Mouse (Mus musculus) brain, embryonic 14.5 days (tissue): ENCODE results near the gene D630045J12Rik. TPM values are rescaled to one million over a fixed set of nuclear protein-coding genes. Genes with fewer than 3 reads are reported as not detected.

Experiments used
- DNase-seq: peaks from one replicate; pipeline ENCODE4 v3.0.0-alpha.2; 2011; ENCODE audit warnings: low read depth
- CTCF ChIP-seq: fragments of 200-500 bp; IDR thresholded peaks from 2 replicates; pipeline ENCODE4 v1.5.1; 2012; ENCODE audit warnings: inconsistent platforms, mild to moderate bottlenecking, moderate library complexity, borderline replicate concordance; ENCODE audit not compliant: insufficient read depth, insufficient read length; ENCODE audit errors: extremely low read depth
- POLR2A ChIP-seq: fragments of 200-500 bp; IDR thresholded peaks from 2 replicates; pipeline ENCODE4 v1.6.1; 2012; ENCODE audit warnings: mild to moderate bottlenecking, inconsistent platforms, borderline replicate concordance; ENCODE audit not compliant: poor library complexity, insufficient read depth, insufficient read length, severe bottlenecking; ENCODE audit errors: extremely low read depth
- polyA plus RNA-seq: library from polyadenylated mRNA; depleted of rRNA; stranded (reverse); fragments of >200 nt; gene quantifications from 2 replicates; pipeline ENCODE4 v1.2.3, GENCODE M21; 2012

The D630045J12Rik gene
- polyA plus RNA-seq, 1 experiment: 50.5 TPM

GRCm38 (mm10) chr6:38123471-38124206 lies 130.2 kb downstream of the D630045J12Rik start:
- no peak for TF ChIP-seq CTCF
- no peak for TF ChIP-seq POLR2A
- DNase-seq: no peak

- TF ChIP-seq POLR2A: no peak
- no peak for TF ChIP-seq CTCF
- DNase-seq: no peak
These were observed 131.0 kb downstream of the D630045J12Rik start for GRCm38 (mm10) chr6:38122791-38123190.

DNA sequence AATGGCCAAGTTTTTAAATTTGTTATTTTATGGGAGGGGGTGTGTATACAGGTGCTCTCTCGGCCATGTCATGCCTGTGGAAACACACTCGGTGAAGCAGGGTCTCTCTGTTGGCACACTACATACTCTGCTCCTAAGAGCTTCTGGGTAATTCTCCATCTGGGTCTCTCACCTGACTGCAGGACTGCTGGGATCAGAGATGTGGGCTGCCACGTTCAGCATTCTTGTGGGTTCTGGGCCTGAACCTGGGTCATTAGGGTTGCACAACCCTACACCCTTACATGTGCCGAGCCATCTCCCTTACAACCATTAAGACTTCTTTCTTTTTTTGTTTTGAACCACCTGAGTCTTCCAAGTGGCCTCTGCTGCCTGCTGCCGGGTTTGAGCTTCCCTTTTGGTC lies 132.0 kb downstream of the D630045J12Rik start:
- TF ChIP-seq POLR2A (no peak), CTCF (no peak)
- DNase-seq: no peak

GRCm38 (mm10) chr6:38120681-38121371 lies 133.0 kb downstream of the D630045J12Rik start:
- no peak for TF ChIP-seq POLR2A
- DNase-seq: no peak

DNA sequence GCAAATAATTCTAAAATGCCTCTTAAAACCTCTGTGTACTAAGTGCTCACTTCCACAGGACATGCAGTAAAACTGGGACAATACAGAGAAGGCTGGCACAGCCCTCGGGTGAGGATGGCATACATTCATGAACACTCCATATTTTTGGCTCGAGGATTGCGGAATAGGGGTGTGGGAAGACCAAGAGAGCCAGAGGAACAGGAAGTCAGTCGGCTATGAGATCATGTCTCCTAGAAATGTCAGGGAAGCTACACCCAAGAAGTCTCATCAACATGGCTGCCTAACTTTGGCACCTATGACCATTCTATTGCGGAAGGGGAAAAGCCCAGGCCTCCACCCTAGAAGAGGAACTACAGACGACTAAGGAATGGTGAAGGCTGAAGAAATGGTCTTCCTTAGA lies 135.5 kb downstream of the D630045J12Rik start:
- no peak for DNase-seq

GRCm38 (mm10) chr6:38116107-38116770 lies 137.6 kb downstream of the D630045J12Rik start:
- no peak for DNase-seq
- no peak for TF ChIP-seq CTCF
- no peak for TF ChIP-seq POLR2A

More for the DNA sequence above, 135.5 kb downstream of the D630045J12Rik start:
- TF ChIP-seq CTCF (no peak), POLR2A (no peak)

DNA sequence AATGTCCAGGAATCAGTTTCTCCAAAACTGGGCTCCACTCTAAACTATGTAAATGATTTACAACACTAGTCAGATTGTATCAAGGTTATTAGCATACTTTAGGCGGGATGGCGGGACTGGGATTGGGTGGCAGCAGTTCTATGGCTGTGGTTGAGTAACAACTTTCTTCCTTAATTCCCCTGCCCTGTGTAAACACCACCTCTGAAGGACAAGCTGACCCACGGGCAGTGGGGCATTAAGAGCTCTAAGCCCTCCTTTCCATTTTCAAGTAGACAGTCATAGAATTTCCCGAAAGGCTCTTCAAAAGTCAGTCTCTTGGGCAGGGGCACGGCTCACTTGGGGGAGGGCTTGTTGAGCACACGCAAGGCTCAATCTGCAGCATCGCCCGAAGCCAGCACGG lies 142.9 kb downstream of the D630045J12Rik start:
- DNase-seq: no peak
- no peak for TF ChIP-seq POLR2A
- no peak for TF ChIP-seq CTCF

- TF ChIP-seq POLR2A (no peak), CTCF (no peak)
- DNase-seq: no peak
These were observed 143.9 kb downstream of the D630045J12Rik start for GRCm38 (mm10) chr6:38109871-38110270.

DNA sequence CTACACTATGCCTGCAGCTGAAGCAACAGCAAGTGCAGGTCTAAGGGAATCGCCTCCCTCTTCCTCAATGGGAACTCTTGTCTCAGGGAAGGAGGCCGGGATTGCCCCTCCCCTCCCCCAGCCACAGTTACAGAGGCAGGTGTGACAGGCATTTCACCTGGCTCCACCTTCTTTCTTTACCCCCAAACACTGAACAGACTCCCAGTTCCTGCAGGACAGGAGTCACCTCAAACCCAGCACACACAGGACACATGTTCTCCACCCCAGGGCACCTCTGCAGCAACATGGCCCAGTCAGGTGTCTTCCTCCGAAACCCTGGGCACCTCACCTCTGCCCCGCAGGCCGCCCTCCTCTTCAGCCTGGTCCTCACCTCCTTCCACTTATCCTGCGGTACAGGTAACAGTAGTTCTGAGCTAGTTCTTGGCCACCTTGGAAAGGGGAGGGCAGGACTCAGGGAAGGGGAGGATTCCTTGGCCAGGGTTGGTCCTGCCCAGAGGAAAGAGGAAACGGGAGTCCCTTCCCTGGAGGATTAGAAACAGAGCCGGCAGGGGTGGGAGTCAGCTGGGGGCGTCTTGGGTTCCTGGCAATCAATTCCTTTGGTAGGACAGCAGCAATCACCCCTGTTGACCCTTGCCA lies 144.5 kb downstream of the D630045J12Rik start, which contains the start of gene Tmem213:
Tmem213 (plus strand) TSS at position 96 of the 636 bp plus-strand sequence.
- TF ChIP-seq POLR2A (no peak), CTCF (no peak)

GRCm38 (mm10) chr6:38108449-38108848 lies 145.4 kb downstream of the D630045J12Rik start:
- TF ChIP-seq CTCF (no peak), POLR2A (no peak)
- no peak for DNase-seq

More for the DNA sequence above, 144.5 kb downstream of the D630045J12Rik start, which contains the start of gene Tmem213:
- DNase-seq: no peak

GRCm38 (mm10) chr6:38105924-38106323 lies 147.9 kb downstream of the D630045J12Rik start:
- DNase-seq: no peak
- TF ChIP-seq POLR2A (no peak), CTCF (no peak)

GRCm38 (mm10) chr6:38103775-38104174 lies 150.0 kb downstream of the D630045J12Rik start:
- no peak for TF ChIP-seq POLR2A
- no peak for TF ChIP-seq CTCF

More at GRCm38 (mm10) chr6:38103775-38104174, 150.0 kb downstream of the D630045J12Rik start:
- no peak for DNase-seq
